Mouse (Mus musculus) E14TG2a.4 (cell line): ENCODE measurements around the gene Prr5l.

ENCODE experiments used
- CTCF ChIP-seq: conservative IDR thresholded peaks from 2 replicates; pipeline ENCODE4 v1.5.1; 2014; ENCODE audit warnings: low read length
- POU5F1 ChIP-seq: IDR thresholded peaks from 2 replicates; pipeline ENCODE4 v1.6.1; 2014; ENCODE audit warnings: low read length, borderline replicate concordance

DNA sequence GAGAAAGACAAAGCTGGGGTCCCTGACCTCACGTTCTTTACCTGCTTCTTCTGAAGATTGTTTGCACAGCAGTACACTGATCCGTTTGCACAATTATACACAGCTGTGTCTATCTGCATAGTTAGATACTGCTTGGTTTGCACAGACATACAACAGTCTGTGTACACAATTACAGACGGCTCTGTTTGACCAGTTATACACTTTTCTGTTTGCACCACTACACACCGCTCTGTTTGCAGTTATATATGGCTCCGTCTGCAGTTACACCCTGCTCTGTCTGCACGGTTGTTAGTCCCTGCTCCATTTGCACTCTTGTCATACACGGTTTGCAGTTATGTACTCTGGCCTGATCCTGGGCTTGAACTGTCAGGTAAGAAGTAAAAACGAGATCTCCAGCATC is 141.2 kb downstream of the Prr5l start:
- no peak for TF ChIP-seq CTCF
- no peak for TF ChIP-seq POU5F1
